Mouse (Mus musculus) ES-E14 (cell line): ENCODE data around the gene Hmgcs2.

Experiments used
- MAFK ChIP-seq: IDR thresholded peaks from 2 replicates; pipeline ENCODE4 v1.6.1; 2014; ENCODE audit warnings: mild to moderate bottlenecking, low read depth, low read length, inconsistent platforms; ENCODE audit not compliant: insufficient read depth
- ZNF384 ChIP-seq: IDR thresholded peaks from 2 replicates; pipeline ENCODE4 v1.6.1; 2012; ENCODE audit warnings: low read depth, low read length, inconsistent platforms

- TF ChIP-seq ZNF384 (no peak), MAFK (no peak)
These were observed 55.7 kb downstream of the Hmgcs2 start for GRCm38 (mm10) chr3:98335886-98336285.
